Mouse (Mus musculus) mature B cell (primary cell): ENCODE data around the gene Zfp326.

ENCODE experiments used
- in situ Hi-C: fragments of 300-500 bp; cut with MboI; formaldehyde crosslinking; loops from 2 replicates; pipeline ENCODE4 v1.14.3; 2019

The Zfp326 gene

GRCm38 (mm10) chr5:105867427-105867826, 8.9 kb upstream of the Zfp326 start:
- in situ Hi-C loops = loop anchor here (5.0 to 10.0 kb wide), 2 partner anchors 173 to 460 kb away; partner anchors contain the start of gene Lrrc8d

- in situ Hi-C loops = loop anchor here (5.0 to 10.0 kb wide), 2 partner anchors 173 to 461 kb away; partner anchors contain the start of gene Lrrc8d
These were observed 8.4 kb upstream of the Zfp326 start for GRCm38 (mm10) chr5:105867841-105868447.

GRCm38 (mm10) chr5:105868593-105868992, 7.8 kb upstream of the Zfp326 start:
- in situ Hi-C loops = loop anchor here (5.0 to 10.0 kb wide), 2 partner anchors 174 to 461 kb away; partner anchors contain the start of gene Lrrc8d

DNA sequence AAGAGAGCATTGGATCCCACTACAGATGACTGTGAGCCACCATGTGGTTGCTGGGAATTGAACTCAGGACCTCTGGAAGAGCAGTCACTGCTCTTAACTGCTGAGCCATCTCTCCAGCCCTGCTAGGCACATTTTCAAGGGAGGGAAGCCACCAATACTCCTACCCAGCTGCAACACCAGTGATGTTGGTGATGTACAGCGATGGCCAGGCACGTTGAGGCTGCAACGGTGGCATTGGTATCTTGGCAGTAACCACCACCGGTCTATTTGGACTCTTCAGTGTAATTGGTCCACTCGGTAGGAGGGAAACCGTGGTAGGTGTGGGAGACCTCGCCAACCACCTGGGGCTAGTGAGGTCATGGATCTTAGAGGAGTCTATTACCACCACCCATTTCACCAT, 6.6 kb upstream of the Zfp326 start:
- in situ Hi-C loops = loop anchor here (5.0 to 10.0 kb wide), 3 partner anchors 175 to 462 kb away; partner anchors contain the start of gene Lrrc8d

DNA sequence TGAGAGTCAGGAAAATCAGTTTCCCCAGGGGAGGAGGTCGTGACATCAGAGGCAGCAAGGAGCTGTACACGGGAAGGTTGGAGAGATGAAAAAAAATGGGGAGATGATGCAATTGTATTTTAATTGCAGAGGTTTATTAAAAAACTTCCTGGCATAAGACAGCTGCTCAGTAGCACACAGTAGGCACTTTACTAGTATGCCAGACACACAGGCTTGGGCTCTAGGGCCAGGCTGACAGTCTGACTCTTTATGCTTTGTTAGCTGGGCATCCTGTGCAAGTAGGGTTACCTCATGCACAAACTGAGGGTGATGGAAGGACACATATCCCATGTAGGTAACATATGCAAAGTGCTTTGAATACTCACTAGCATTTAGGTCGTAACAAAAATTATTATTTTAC, 5.2 kb upstream of the Zfp326 start:
- in situ Hi-C loops = loop anchor here (5.0 kb wide), 1 partner anchor 374 kb away; no protein-coding TSS in a partner anchor

DNA sequence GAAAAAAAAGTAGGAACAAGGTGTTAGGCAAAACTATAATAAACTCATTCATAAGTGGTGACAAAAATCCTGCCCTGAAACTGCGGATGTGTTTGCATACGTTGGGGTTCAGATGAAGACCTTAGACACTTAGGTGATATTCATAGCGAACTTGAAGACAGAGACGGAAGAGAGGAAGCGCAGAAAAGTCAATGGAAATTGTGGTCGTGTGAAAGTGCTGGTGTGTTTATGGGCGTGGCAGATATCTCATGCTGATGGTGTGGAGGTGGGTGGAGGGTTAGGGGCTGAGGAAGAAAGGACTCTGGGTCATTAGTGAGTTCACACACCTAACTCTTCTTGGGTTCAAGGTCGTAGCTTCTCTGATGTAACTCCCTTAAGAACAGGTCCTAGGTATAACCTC, 4.2 kb upstream of the Zfp326 start:
- in situ Hi-C loops = loop anchor here (5.0 kb wide), 1 partner anchor 375 kb away; no protein-coding TSS in a partner anchor

DNA sequence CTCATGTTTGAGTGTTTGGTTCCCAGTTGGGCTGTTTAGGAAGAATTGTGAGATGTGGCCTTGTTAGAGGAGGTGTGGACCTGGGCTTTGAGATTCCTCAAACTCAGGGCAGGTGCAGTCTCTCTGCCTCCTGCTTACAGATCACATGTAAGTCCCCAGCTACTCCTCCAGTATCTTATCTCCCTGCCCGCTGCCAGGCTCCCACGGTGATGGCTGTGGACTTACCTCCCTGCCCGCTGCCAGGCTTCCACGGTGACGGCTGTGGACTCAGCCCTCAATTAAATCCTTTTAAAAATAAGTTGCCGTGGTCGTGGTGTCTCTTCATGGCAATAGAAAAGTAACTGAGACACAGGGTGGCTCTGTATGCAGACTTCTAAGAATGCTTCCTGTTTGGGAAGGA, 3.4 kb upstream of the Zfp326 start:
- in situ Hi-C loops = loop anchor here (5.0 kb wide), 1 partner anchor 376 kb away; no protein-coding TSS in a partner anchor

DNA sequence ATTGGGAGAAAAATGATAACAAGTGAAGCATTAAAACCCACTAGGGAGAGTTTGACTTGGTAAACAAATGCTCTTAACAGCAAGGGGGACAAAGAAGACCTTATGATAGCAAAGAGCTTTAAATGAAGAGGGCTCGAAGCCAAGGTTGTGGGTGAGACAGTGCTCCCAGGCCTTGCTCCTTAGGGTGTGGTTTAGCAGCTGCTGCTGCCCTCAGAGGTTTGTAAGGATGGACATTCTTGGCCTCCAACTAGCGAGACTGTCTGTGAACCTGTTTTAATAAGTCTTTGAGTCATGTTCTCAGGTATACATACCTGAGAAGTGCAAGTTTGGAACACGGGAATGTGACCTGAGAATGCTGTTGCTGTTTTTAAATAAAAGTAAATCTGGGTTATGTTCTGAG, 2.6 kb upstream of the Zfp326 start:
- in situ Hi-C loops = loop anchor here (5.0 kb wide), 1 partner anchor 376 kb away; no protein-coding TSS in a partner anchor

GRCm38 (mm10) chr5:105874476-105874875, 1.9 kb upstream of the Zfp326 start:
- in situ Hi-C loops = loop anchor here (5.0 kb wide), 1 partner anchor 377 kb away; no protein-coding TSS in a partner anchor

DNA sequence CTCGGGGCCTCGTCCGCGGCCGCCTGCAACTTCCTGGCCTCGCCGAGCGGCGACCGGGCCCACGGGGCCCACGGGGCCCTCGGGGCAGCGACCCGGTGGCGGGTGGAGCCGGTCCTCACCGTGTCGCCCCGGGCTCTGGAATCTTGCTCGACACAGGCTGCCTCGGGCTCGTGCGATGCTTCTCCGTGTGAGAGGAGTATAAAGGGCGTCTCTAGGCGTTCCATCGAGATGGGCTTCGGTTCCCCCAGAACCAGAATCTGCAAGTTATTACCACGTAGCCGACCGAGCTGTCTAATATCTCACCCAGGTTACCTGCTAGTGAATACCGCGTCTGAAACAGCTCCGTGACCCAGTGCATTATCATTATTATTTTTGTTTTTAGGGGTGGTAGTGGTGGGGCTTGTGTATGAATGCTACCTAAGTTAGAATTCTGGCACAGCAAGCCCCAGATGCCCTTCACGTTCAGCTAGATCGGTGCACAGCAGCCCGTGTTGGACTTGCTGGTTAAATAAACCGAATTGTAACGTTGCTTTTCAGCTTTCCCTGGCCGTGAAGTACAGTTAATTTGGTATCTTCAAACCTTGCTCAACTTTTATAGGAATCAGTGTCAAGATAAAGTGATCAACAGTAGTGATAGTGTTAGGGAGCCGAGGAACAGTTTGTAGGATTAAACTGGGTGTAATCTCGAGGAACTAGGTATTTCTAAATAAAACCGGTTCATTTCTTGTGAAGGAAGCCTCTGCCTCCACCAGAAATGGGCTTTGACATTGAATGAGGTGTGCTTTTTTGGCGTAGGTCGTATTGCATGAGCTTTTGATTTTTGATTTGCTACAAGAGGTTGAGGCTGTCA, 785 bp downstream of the Zfp326 start:
- in situ Hi-C loops = no loop called here

GRCm38 (mm10) chr5:105887317-105887716, 11.0 kb downstream of the Zfp326 start:
- in situ Hi-C loops = no loop called here

- in situ Hi-C loops = no loop called here
These were observed 21.8 kb downstream of the Zfp326 start for GRCm38 (mm10) chr5:105898161-105898560.

GRCm38 (mm10) chr5:105909209-105909608, 32.8 kb downstream of the Zfp326 start:
- in situ Hi-C loops = no loop called here

DNA sequence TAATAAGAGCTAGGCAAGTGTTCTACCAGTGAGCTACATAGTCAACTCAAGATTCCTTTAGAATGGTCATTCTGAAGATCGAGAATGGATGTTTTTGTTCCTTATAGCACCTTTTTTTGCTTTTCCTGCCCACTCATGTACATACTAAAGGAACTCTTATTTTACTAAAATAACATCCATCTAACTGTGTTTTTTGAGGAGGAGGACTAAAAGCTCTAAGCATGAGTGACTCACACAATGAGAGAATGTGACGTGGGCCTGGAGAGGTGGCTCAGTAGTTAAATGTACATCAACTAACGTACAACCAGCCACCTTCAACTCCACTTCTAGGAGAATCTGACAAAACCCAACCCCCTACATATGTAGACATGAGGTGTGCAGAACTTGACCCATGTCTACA, 33.3 kb downstream of the Zfp326 start:
- in situ Hi-C loops = no loop called here

DNA sequence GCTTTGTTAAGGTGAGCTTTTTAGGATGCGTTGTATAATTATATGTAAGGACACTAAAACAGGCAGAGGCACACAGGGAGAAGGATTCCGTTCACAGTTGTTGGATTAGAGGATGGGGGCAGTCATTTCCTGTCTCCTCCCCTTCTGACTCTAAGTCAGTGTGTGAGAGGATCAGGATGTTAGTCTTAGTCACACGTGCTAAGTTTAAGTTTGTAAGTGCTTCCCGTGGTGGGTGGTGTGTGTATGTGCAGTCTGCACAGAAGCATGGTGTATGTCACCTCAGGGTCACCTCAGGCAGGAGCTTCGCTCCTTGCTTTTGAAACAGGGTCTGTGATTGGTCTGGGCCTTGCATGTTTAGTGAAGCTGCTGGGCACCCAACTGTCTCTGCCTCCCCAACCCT, 35.1 kb downstream of the Zfp326 start:
- in situ Hi-C loops = no loop called here

DNA sequence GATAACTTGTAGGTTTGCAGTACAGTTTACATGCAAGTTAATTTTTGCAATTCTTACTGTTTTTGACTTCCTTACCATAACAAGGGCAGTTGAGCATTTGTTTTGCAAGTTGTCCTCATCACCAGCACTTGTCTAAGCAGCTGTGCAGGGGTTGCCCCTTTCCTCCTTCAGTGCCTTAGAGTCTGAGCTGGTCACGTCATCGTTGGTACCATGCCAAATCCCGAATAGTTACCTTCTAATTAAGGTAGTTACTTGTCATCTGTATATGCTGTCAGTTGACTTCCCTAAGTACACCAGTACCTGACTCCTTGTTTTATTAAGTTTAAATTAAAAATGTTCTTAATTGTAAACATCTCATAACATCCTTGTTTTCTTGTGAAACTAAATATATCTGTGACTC, 41.0 kb downstream of the Zfp326 start:
- in situ Hi-C loops = no loop called here

DNA sequence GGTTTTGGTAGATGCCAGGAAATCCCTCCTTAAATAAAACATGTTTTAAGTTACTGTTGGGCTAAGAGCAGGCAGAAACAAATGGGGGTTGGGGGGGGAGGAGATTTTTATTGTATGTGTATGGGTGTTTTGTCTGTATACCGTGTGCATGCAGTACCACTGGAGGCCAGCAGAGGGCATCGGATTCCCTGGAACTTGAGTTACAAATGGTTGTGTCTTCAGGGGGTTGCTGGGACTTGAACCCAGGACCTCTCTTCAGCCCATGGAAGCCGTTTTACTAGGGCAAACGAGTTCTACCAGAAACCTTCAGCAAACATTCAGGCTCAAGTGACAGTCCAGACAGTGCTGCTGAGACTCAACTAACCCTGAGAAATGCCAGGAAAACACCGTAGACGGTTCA, 41.9 kb downstream of the Zfp326 start:
- in situ Hi-C loops = no loop called here

DNA sequence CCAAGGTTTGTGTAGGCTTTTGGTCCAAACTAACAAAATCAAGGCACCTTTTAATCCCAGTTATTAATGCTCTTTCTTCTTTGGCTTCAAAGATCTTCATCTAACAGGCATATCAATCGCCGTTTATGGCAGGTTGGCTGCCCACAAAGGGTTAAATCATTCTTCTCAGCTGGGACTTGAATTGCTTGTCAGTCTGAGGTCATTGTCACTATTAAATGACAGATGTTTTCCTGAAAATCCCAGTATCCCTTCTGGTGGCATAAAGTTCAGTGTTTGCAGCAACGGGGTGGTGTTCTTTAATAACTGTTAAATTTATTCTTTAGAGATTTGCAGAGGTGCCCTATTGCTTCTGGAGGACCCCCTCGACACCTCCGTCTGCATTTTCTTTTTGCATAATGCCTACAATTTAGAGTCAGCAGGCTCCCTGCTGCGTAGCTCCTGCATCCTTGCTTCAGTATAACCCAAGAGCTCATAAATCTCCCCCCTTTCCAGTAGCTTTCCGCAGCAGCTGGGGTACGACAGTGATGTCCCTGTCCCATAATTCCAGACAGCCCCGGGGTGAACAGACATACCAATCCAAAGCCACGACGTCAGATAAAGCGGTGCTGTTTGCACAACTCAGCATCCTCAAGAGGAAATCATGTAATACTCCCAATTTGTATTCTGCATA, 46.6 kb downstream of the Zfp326 start:
- in situ Hi-C loops = no loop called here

GRCm38 (mm10) chr5:105924347-105924746, 48.0 kb downstream of the Zfp326 start:
- in situ Hi-C loops = no loop called here

GRCm38 (mm10) chr5:105925568-105926255, 49.3 kb downstream of the Zfp326 start:
- in situ Hi-C loops = no loop called here

- in situ Hi-C loops = no loop called here
These were observed 53.9 kb downstream of the Zfp326 start for GRCm38 (mm10) chr5:105930282-105930681.

DNA sequence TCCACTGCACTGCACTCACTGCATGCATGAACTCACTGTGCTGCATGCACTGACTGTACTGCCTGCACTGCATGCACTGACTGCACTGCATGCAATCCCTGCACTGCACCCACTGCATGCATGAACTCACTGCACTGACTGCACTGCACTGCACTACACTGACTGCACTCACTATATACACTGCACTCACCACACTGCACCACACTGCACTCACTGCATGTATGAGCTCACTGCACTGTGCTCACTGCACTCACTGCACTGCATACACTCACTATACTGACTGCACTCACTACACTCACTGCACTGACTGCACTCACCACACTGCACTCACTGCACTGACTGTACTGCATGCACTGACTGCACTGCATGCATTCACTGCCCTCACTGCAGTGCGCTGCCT, 56.0 kb downstream of the Zfp326 start:
- in situ Hi-C loops = no loop called here
